Mouse (Mus musculus) forebrain, postnatal 0 days (tissue): ENCODE measurements at regions not wholly inside any gene's neighbourhood (a gene's known extent, or its start where the extent isn't known, plus 50 kb on each side); places are given as distances from the start of the nearest gene placed in this dataset.

Experiments
- ATAC-seq: fragments of 200-750 bp; cut with Nextera tagmentation; 2 replicates; pipeline ENCODE4 v1.8.0; 2017; ENCODE audit warnings: mild to moderate bottlenecking, moderate library complexity
- DNase-seq: peaks from one replicate; pipeline ENCODE4 v3.0.0-alpha.2; 2015
- H3K27ac ChIP-seq: fragments of 300-500 bp; sonication (generic); 2 replicates; pipeline ENCODE4 v1.5.1; 2014; ENCODE audit warnings: low read depth, mild to moderate bottlenecking, antibody characterized with exemption, low read length, moderate library complexity, mixed read lengths
- H3K27me3 ChIP-seq: fragments of 300-500 bp; sonication (generic); 2 replicates; pipeline ENCODE4 v1.6.1; 2014; ENCODE audit warnings: mild to moderate bottlenecking, low read length, mixed read lengths; ENCODE audit not compliant: insufficient read depth
- H3K36me3 ChIP-seq: fragments of 300-500 bp; sonication (generic); 2 replicates; pipeline ENCODE4 v1.6.1; 2014; ENCODE audit warnings: mild to moderate bottlenecking, moderate library complexity; ENCODE audit not compliant: insufficient read depth
- H3K4me1 ChIP-seq: fragments of 300-500 bp; sonication (generic); 2 replicates; pipeline ENCODE4 v1.6.1; 2014; ENCODE audit warnings: antibody characterized with exemption; ENCODE audit not compliant: insufficient read depth
- H3K4me2 ChIP-seq: fragments of 300-500 bp; sonication (generic); 2 replicates; pipeline ENCODE4 v1.6.1; 2014; ENCODE audit warnings: low read depth, mild to moderate bottlenecking, moderate library complexity
- H3K4me3 ChIP-seq: fragments of 300-500 bp; sonication (generic); 2 replicates; pipeline ENCODE4 v1.5.1; 2014; ENCODE audit warnings: low read depth, low read length, mixed read lengths
- H3K9ac ChIP-seq: fragments of 300-500 bp; sonication (generic); 2 replicates; pipeline ENCODE4 v1.6.1; 2014; ENCODE audit warnings: mild to moderate bottlenecking
- H3K9me3 ChIP-seq: fragments of 300-500 bp; sonication (generic); 2 replicates; pipeline ENCODE4 v1.6.1; 2016; ENCODE audit warnings: low read length
- CTCF ChIP-seq: sonication (generic); IDR thresholded peaks from 2 replicates; pipeline ENCODE4 v1.5.1; 2016; ENCODE audit warnings: antibody characterized with exemption, control low read depth, low read depth
- WGBS: fragments of 180-500 bp; shearing (Covaris S2); extraction: QIAGEN DNeasy Blood & Tissue Kit; methylation state at CpG from one replicate; pipeline ENCODE4 v1.1.7; 2014; 5-methylcytosine and 5-hydroxymethylcytosine counted together

- no peaks in the 10 kb centered on the region for H3K36me3 ChIP-seq
- H3K27ac ChIP-seq, result no peak overlapping the region
- TF ChIP-seq CTCF, result no peak
- DNase-seq, result peak; percentile 35
- 40% methylated on average over 5 of the region's 5 CpGs for WGBS
- no peaks in the 10 kb centered on the region for H3K4me1 ChIP-seq
- no peak overlapping the region for H3K4me3 ChIP-seq
- H3K9ac ChIP-seq, result no peak overlapping the region
- H3K27me3 ChIP-seq, result no peaks in the 10 kb centered on the region
- H3K4me2 ChIP-seq, result no peak overlapping the region
- ATAC-seq, result peak; percentile 59; the same call in 1 of the 2 replicates
- H3K9me3 ChIP-seq, result no peaks in the 10 kb centered on the region
Observed at GRCm38 (mm10) chr6:100363683-100364082, 76.4 kb upstream of the Rybp start.

- 85% methylated on average over 11 of the region's 11 CpGs for WGBS
- no peak for TF ChIP-seq CTCF
- Histone ChIP-seq H3K9ac (no peak overlapping the region), H3K36me3 (no peaks in the 10 kb centered on the region), H3K27me3 (no peaks in the 10 kb centered on the region; the same call in 1 of the 2 replicates), H3K9me3 (no peaks in the 10 kb centered on the region), H3K4me1 (no peaks in the 10 kb centered on the region), H3K4me3 (no peak overlapping the region), H3K4me2 (no peak overlapping the region), H3K27ac (no peak overlapping the region)
- ATAC-seq (no peak), DNase-seq (no peak)
Observed at GRCm38 (mm10) chr6:100356617-100357399, 69.5 kb upstream of the Rybp start.

DNA sequence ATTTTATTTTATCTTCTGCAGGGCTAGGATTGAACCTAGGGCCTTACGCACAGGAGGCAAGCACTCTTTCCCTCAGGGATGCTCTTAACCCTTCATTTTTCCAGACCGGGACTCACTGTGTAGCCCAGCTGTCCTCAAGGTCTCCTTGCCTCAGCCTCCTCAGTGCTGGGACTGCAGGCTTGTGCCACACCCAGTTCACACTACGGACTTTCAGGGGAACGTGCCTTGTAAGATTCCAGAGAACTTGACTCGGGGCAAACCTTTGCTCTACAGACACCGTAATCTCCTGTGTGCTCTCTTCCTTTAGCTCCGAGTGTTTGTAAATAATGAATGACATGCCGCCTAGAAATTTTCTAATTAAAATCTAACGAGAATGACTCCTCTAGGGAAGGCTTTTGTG lies 68.6 kb upstream of the Rybp start:
- ATAC-seq, result no peak
- H3K4me1 ChIP-seq, result no peaks in the 10 kb centered on the region

GRCm38 (mm10) chr6:100347481-100347880 lies 60.2 kb upstream of the Rybp start:
- H3K4me3 ChIP-seq, result no peak overlapping the region
- H3K27me3 ChIP-seq, result no peaks in the 10 kb centered on the region; the same call in 1 of the 2 replicates
- no peaks in the 10 kb centered on the region for H3K4me1 ChIP-seq
- no peak overlapping the region for H3K27ac ChIP-seq
- H3K9me3 ChIP-seq, result no peaks in the 10 kb centered on the region
- no peak for TF ChIP-seq CTCF
- H3K36me3 ChIP-seq, result no peaks in the 10 kb centered on the region
- no peak overlapping the region for H3K9ac ChIP-seq
- 75% methylated on average over 7 of the region's 7 CpGs for WGBS
- H3K4me2 ChIP-seq, result no peak overlapping the region
- ATAC-seq (no peak), DNase-seq (no peak)

More for the DNA sequence above, 68.6 kb upstream of the Rybp start:
- Histone ChIP-seq H3K9ac (no peak overlapping the region), H3K4me2 (no peak overlapping the region), H3K9me3 (no peaks in the 10 kb centered on the region), H3K36me3 (no peaks in the 10 kb centered on the region), H3K27ac (no peak overlapping the region), H3K27me3 (no peaks in the 10 kb centered on the region; the same call in 1 of the 2 replicates), H3K4me3 (no peak overlapping the region)
- TF ChIP-seq CTCF, result no peak
- no peak for DNase-seq
- WGBS, result 47% methylated on average over 9 of the region's 9 CpGs

GRCm38 (mm10) chr6:100345073-100345472 lies 57.8 kb upstream of the Rybp start:
- no peak for DNase-seq
- H3K4me3 ChIP-seq, result no peak overlapping the region
- ATAC-seq, result no peak
- WGBS, result 81% methylated on average over 3 of the region's 3 CpGs
- no peaks in the 10 kb centered on the region for H3K9me3 ChIP-seq
- no peak overlapping the region for H3K4me2 ChIP-seq
- no peaks in the 10 kb centered on the region for H3K36me3 ChIP-seq
- no peak overlapping the region for H3K9ac ChIP-seq
- H3K27ac ChIP-seq, result no peak overlapping the region
- no peaks in the 10 kb centered on the region for H3K4me1 ChIP-seq
- no peak for TF ChIP-seq CTCF
- no peaks in the 10 kb centered on the region for H3K27me3 ChIP-seq

- Histone ChIP-seq H3K27me3 (0 out of 2 replicates have a peak, but pooled peaks cover 8% of the 10 kb centered on the region), H3K4me1 (no peaks in the 10 kb centered on the region), H3K36me3 (no peaks in the 10 kb centered on the region), H3K9ac (no peak overlapping the region), H3K4me3 (no peak overlapping the region), H3K27ac (no peak overlapping the region), H3K9me3 (no peaks in the 10 kb centered on the region), H3K4me2 (no peak overlapping the region)
- DNase-seq, result peak; percentile 65
- WGBS, result 25% methylated on average over 13 of the region's 13 CpGs
- no peak for TF ChIP-seq CTCF
- peak; percentile 84 for ATAC-seq
Observed at GRCm38 (mm10) chr6:100341305-100342290, 54.3 kb upstream of the Rybp start.
